Mouse (Mus musculus): Measurements from ENCODE around the gene Secisbp2. TPM values are rescaled to one million over a fixed set of nuclear protein-coding genes. Genes with fewer than 3 reads are reported as not detected.
A peak's percentile ranks its signal among the peaks of the same experiment; 100 is the strongest.
"Not testable (repeated sequence)": the region's sequence is repeated elsewhere in the genome, so short reads cannot be mapped to it uniquely, and the experiment has no call there.

The Secisbp2 gene
- 10 to 100 TPM; 16.0 to 16.9 TPM for total RNA-seq (2021)
- long read RNA-seq, experiment 1, transcript Secisbp2-201 (17 exons, 3,328 nt), result major isoform, 9 of 19 reads
- long read RNA-seq, experiment 1, partial matches to known transcripts, result 2 of 19 reads
- long read RNA-seq, experiment 1, other reads (novel, unspliced or antisense), result 7 of 19 reads
- long read RNA-seq, experiment 2, transcript Secisbp2-201 (17 exons, 3,328 nt), result major isoform, 7 of 15 reads
- long read RNA-seq, experiment 2, partial matches to known transcripts, result 2 of 15 reads
- long read RNA-seq, experiment 2, other reads (novel, unspliced or antisense), result 5 of 15 reads

DNA sequence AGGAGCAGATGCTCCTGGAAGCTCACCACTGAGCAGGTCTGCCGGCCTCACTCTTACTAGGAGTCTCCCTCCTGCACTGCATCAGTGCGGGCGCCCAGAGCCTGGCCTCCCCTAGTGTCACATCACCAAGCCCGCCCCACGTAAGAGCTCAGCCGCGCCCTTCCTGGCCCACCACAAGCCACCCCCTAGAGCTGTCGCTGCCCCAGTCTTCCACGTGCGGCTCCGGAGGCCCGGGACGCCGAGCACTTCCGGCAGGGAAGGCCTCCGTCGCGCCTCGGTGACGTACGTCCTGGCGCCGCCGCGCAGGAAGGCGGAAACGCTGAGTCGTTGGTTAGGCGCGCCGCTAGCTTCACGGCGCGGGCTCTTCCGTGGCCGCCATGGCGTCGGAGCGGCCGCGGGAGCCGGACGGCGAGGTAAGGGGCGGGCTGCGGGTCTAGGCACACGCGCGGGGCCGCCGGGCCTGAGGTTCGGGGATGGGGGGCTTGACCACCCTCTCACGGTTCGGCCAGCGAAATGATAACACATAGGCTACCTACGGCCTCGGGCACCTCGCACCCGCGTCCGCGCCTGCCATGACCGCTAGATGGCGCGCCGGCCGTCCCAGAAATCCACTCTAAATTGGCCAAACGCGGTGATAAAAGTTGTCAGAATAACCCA lies at the start of gene Secisbp2:
Secisbp2 (plus strand) TSS at position 290 of the 657 bp plus-strand sequence.
- intact Hi-C loops (cut with DNase I), result no loop called here
- DNase-seq (ENCODE audit: low spot score in 2 of 2), result peak; percentile 92 to 95

GRCm38 (mm10) chr13:51602764-51603163 lies 48.7 kb upstream of the Secisbp2 start:
- no peak for DNase-seq (ENCODE audit: low spot score in 2 of 2)
- intact Hi-C loops (cut with DNase I), result loop anchor here (5.0 kb wide), 1 partner anchor 35 kb away; the partner anchor contains the start of gene Shc3

DNA sequence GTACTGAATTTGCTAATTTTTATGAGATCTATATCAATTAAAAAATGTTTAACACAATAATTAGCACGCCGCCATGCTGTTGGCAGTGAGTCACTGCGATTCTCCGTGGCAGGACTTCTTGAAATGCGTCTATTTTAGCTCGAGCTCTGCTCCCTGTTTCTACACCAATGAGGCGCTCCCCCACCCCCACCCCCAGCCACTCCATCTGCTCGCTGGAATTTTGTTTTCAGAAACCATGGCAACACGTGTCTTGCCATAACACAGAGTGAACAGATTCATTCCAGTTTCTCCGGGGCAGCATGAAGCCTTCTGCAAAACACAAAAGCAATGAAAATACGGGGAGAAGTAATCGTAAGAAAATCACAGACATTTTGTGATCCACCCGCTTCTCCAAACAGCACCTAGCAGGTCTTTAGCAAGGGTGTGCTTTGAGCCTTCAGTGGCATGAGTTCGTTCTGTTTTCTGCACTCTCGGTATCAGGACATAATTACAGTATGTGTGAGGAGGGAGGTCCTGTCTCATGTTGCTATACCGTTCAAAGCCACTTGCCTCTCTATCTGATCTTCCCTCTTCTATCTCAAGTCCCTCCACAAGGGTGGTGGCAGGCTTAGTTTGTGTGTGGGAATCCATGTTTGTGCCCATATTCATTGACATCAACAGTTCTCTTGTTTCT lies 48.1 kb upstream of the Secisbp2 start:
- DNase-seq (ENCODE audit: low spot score in 2 of 2), result peak; percentile 69 to 89
- intact Hi-C loops (cut with DNase I), result loop anchor here (5.0 kb wide), 1 partner anchor 36 kb away; the partner anchor contains the start of gene Shc3

DNA sequence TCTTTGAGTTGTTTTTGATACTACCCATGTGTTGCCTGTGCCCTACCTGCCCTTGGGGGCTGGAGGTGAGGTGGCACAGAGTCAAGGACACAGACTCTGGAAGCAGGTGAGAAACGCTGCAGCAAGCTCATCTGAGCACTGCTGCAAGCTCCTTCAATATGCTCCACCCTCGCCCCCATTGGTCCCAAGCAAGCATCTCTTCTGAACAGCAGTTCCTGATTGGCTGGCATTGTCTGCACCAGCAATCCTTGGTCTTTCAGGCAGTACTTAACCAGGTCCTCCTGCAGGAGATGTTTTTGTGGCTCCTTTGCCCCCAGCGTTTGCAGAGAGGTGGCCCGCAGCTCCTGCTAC lies 47.6 kb upstream of the Secisbp2 start:
- DNase-seq (ENCODE audit: low spot score in 2 of 2), result peak; percentile 70 to 81
- intact Hi-C loops (cut with DNase I), result loop anchor here (5.0 kb wide), 1 partner anchor 37 kb away; the partner anchor contains the start of gene Shc3

DNA sequence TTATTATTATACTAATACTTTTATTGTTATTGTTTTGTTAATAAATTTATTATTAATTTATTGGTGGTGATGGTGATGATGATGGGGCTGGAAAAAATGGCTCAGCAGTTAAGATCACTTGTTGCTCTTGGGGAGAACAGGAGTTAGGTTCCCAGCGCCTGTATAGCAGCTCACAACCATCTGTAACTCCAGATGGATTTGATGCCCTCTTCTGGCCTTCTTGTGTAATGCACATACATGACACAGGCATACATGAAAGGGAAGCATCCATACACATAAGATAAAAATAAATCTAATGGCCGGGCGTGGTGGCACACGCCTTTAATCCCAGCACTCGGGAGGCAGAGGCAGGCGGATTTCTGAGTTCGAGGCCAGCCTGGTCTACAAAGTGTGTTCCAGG lies 42.3 kb upstream of the Secisbp2 start:
- DNase-seq (ENCODE audit: low spot score in 2 of 2), result no peak
- intact Hi-C loops (cut with DNase I), result no loop called here

GRCm38 (mm10) chr13:51611060-51611459 lies 40.4 kb upstream of the Secisbp2 start:
- DNase-seq (ENCODE audit: low spot score in 2 of 2), result no peak
- intact Hi-C loops (cut with DNase I), result loop anchor here (10.0 kb wide), 1 partner anchor 416 kb away; no protein-coding TSS in a partner anchor

- no peak for DNase-seq (ENCODE audit: low spot score in 2 of 2)
- intact Hi-C loops (cut with DNase I), result loop anchor here (10.0 kb wide), 1 partner anchor 417 kb away; no protein-coding TSS in a partner anchor
Observed at GRCm38 (mm10) chr13:51611500-51611899, 40.0 kb upstream of the Secisbp2 start.

DNA sequence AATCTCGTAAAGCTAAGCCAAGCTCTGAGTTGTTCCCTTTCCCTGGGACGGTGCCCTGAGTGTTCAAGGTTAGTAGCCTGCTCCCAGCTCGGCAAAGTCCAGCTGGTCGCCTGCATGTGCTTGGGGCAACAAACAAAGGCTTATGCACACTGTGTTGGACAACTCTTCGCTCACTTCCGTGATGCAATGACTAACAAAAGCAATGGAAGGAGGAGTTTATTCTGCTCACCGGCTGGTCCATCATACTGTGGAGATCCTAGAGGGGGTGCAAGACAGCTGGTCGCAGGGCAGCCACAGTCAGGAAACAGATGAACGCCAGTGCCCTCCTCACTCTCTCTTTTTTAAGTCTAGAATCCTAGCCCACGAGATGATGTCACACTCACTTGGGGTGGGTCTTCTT lies 35.7 kb upstream of the Secisbp2 start:
- intact Hi-C loops (cut with DNase I), result loop anchor here (5.0 to 10.0 kb wide), 2 partner anchors 194 to 421 kb away; no protein-coding TSS in a partner anchor
- no peak for DNase-seq (ENCODE audit: low spot score in 2 of 2)

GRCm38 (mm10) chr13:51616417-51617044 lies 35.0 kb upstream of the Secisbp2 start:
- intact Hi-C loops (cut with DNase I), result loop anchor here (5.0 to 10.0 kb wide), 2 partner anchors 194 to 422 kb away; no protein-coding TSS in a partner anchor
- DNase-seq (ENCODE audit: low spot score in 2 of 2), result peak; percentile 78 to 84

DNA sequence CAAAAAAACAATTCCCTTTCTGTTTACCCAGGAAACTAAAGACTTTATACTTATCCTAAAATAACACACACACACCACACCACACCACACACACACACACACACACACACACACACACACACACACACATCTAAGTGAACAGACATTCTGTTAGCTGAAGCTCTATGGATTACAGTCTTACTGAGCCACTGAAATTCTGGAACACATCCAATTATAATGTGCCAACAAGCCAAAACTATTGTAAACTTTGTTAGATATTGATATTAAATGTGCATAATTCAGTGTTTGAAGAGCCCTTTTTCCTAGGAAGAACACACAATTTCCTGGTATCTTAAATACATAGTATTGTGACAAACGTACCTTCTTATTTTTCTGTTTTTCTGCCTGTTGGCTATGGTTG lies 34.2 kb upstream of the Secisbp2 start:
- DNase-seq (ENCODE audit: low spot score in 2 of 2), result no peak
- intact Hi-C loops (cut with DNase I), result loop anchor here (5.0 to 10.0 kb wide), 2 partner anchors 195 to 423 kb away; no protein-coding TSS in a partner anchor

- DNase-seq (ENCODE audit: low spot score in 2 of 2), result peak; percentile 74 to 79
- intact Hi-C loops (cut with DNase I), result loop anchor here (2.0 to 10.0 kb wide), 3 partner anchors 49 to 423 kb away; partner anchors contain the start of gene Shc3
Observed at GRCm38 (mm10) chr13:51617861-51618260, 33.6 kb upstream of the Secisbp2 start.

GRCm38 (mm10) chr13:51618602-51619001 lies 32.9 kb upstream of the Secisbp2 start:
- no peak for DNase-seq (ENCODE audit: low spot score in 2 of 2)
- intact Hi-C loops (cut with DNase I), result loop anchor here (2.0 to 10.0 kb wide), 3 partner anchors 50 to 424 kb away; partner anchors contain the start of gene Shc3

GRCm38 (mm10) chr13:51622626-51623025 lies 28.9 kb upstream of the Secisbp2 start:
- DNase-seq (ENCODE audit: low spot score in 2 of 2), result no peak
- intact Hi-C loops (cut with DNase I), result no loop called here

DNA sequence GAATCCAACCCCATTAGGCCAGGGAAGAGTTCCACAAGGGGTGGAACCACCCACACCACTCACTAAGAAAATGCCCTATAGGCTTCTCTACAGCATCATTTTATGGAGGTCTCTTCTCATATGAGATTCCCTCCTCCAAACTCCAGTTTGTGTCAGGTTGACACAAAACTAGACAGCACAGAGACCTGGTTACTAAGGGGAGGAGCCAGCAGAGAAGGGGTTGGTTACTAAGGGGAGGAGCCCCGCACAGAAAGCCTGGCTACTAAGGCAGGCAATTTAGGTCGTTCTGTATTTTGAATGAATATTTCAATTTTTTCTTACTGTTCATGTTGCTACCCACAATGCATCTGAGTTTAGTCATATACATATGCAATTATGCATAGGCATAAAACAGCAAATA lies 27.8 kb upstream of the Secisbp2 start:
- intact Hi-C loops (cut with DNase I), result no loop called here
- no peak for DNase-seq (ENCODE audit: low spot score in 2 of 2)

DNA sequence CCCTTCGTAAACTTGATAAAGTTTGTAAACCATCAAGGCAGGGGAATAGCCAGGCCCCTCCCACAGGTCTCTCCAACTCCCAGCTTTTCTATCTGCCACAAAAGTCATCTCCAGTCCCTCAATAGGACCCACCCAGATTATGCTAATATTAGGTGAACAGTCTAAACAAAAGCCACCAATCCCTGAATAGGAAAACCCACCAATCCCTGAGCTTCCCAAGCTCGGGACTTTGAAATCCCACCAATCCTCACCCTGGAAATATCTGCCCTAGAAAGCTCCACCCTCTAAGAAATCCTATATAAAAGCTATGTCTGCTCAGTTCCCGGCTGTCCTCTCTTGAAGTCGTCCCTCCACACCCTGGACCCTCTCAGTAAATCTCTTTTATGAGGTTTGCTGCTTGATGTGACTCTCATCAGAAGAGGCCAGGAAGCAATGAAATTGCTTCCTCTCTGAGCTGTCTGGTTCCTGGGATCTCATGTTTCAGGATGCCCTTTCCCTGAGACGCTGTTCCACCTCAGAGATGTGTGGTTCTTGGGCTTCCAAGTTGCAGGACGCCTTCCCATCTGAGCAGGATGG lies 23.1 kb upstream of the Secisbp2 start:
- DNase-seq (ENCODE audit: low spot score in 2 of 2), result no peak
- intact Hi-C loops (cut with DNase I), result no loop called here

- intact Hi-C loops (cut with DNase I), result no loop called here
- DNase-seq (ENCODE audit: low spot score in 2 of 2), result no peak
Observed at GRCm38 (mm10) chr13:51631354-51631992, 20.0 kb upstream of the Secisbp2 start.

DNA sequence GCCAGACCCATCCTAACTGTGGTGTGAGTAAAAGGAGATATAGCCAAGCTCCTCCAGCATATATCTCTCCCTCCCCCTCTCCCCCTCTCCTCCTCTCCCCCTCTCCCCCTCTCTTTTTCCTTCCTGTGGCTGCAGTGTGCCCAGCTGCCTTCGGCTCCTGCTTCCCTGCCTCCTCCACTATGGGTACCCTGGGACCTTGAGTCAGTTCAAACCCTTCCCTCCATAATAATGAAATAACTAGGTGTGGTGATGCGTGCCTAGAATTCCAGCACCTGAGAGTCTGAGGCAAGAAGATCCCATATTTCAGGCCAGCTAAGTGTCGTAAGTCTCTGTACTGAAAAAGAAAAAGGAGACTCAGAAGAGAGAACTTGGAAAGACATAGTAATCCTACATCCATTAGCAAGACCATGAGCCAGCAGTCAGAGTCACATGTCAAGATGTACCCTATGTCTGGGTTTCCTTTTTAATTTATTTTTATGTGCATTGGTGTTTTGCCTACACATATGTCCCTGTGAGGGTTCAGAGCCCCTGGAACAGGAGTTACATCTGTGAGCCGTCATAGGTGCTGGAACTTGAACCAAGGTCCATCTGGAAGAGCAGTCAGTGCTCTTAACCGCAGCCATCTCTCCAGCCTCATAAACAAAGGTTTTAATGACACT lies 18.8 kb upstream of the Secisbp2 start:
- DNase-seq (ENCODE audit: low spot score in 2 of 2), result no peak
- intact Hi-C loops (cut with DNase I), result no loop called here

DNA sequence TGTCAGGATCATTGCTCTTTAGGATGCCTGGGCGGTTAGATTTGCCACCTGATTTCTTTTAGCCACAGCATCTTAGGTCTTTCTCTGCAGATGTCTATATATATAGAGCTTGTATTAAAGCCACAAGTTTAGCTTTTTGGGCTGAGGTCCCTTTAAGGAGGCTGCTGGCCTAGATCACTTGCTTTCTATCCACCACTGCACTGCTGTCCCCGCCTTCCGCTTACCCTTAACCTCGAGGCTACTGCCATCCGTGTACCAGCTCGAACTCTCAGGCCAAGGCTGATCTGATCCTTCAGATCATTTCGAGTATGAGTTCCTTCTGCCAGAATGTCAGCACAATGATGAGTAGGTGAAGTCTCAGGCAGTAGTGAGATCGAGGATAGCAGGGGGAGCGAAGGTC lies 16.1 kb upstream of the Secisbp2 start:
- intact Hi-C loops (cut with DNase I); DNase-seq (ENCODE audit: low spot score in 2 of 2): not testable (repeated sequence)

Measured in left cerebral cortex, postnatal 14 days (tissue).